Comparison of ENCODE assay signal across 19 mouse cellular contexts in genomic region chr17:62048989-62049388, GRCm38 (mm10).
"Had no signal": no experiment of that assay in that cellular context is flagged by ENCODE, and none has a peak within 500 bp of the region (broad histone marks: within the 10 kb centered on the region; RNA-seq: fewer than 3 reads in every experiment).

No protein-coding gene starts in this region.

- DNase-seq: lung, adult 18-20 months; lung, embryonic 14.5 days; lung, postnatal 10 days; lung, postnatal 4 days; midbrain, embryonic 14.5 days; retina, postnatal 1 day; right cerebral cortex, adult 18-20 months; right cerebral cortex, postnatal 25 days; right cerebral cortex, postnatal 4 days; spleen, adult 18-20 months; thymus, adult 18-20 months; thymus, postnatal 25 days; thymus, postnatal 4 days had no signal

- H3K27me3 ChIP-seq: midbrain, embryonic 12.5 days; neural tube, embryonic 13.5 days; neural tube, embryonic 15.5 days had no signal

- H3K9me3 ChIP-seq: midbrain, embryonic 10.5 days; midbrain, embryonic 12.5 days; neural tube, embryonic 13.5 days; neural tube, embryonic 15.5 days had no signal

- H3K4me2 ChIP-seq: lung, embryonic 14.5 days; midbrain, embryonic 12.5 days; neural tube, embryonic 13.5 days; neural tube, embryonic 15.5 days had no signal

- H3K36me3 ChIP-seq: midbrain, embryonic 10.5 days; midbrain, embryonic 12.5 days; neural tube, embryonic 13.5 days; neural tube, embryonic 15.5 days had no signal

- H3K4me1 ChIP-seq: midbrain, embryonic 10.5 days; midbrain, embryonic 12.5 days; neural tube, embryonic 13.5 days; neural tube, embryonic 15.5 days had no signal

- H3K9ac ChIP-seq: lung, embryonic 14.5 days; midbrain, embryonic 12.5 days; neural tube, embryonic 13.5 days; neural tube, embryonic 15.5 days had no signal

- H3K4me3 ChIP-seq: midbrain, embryonic 10.5 days; midbrain, embryonic 12.5 days; myocyte; neural tube, embryonic 13.5 days; neural tube, embryonic 15.5 days had no signal

- H3K27ac ChIP-seq: midbrain, embryonic 10.5 days; midbrain, embryonic 12.5 days; neural tube, embryonic 13.5 days; neural tube, embryonic 15.5 days had no signal

- ATAC-seq: midbrain, embryonic 16.5 days had no signal
